Mouse (Mus musculus): Measurements from ENCODE around the gene Brk1. TPM values are rescaled to one million over a fixed set of nuclear protein-coding genes. Genes with fewer than 3 reads are reported as not detected.
A peak's percentile ranks its signal among the peaks of the same experiment; 100 is the strongest.

The Brk1 gene
- total RNA-seq, 4 experiments from 2014 or later = 207 to 213 (median 208) TPM

- DNase-seq (ENCODE audit: low spot score in 2 of 2) = peak; percentile 82
Measured at GRCm38 (mm10) chr6:113623941-113624751, 19.6 kb downstream of the Brk1 start, which contains the start of gene Vhl. Gene Vhl, plus strand, starts transcription at chr6:113623959.

GRCm38 (mm10) chr6:113624989-113625770, 20.6 kb downstream of the Brk1 start:
- DNase-seq (ENCODE audit: low spot score in 2 of 2) = no peak

- DNase-seq (ENCODE audit: low spot score in 2 of 2) = no peak
Measured at GRCm38 (mm10) chr6:113630322-113630721, 25.8 kb downstream of the Brk1 start.

- no peak for DNase-seq (ENCODE audit: low spot score in 2 of 2)
Measured at GRCm38 (mm10) chr6:113632863-113633262, 28.3 kb downstream of the Brk1 start.

GRCm38 (mm10) chr6:113638302-113639040, 33.9 kb downstream of the Brk1 start, which contains the start of gene Irak2:
Gene Irak2, plus strand, starts transcription at chr6:113638467.
- DNase-seq (ENCODE audit: low spot score in 2 of 2) = peak; percentile 88 to 93

- DNase-seq (ENCODE audit: low spot score in 2 of 2) = no peak
Measured at GRCm38 (mm10) chr6:113639201-113639600, 34.6 kb downstream of the Brk1 start.

GRCm38 (mm10) chr6:113642605-113643004, 38.0 kb downstream of the Brk1 start:
- DNase-seq (ENCODE audit: low spot score in 2 of 2) = no peak

GRCm38 (mm10) chr6:113643021-113643420, 38.4 kb downstream of the Brk1 start:
- DNase-seq (ENCODE audit: low spot score in 2 of 2) = no peak

GRCm38 (mm10) chr6:113643967-113644366, 39.4 kb downstream of the Brk1 start:
- DNase-seq (ENCODE audit: low spot score in 2 of 2) = no peak

GRCm38 (mm10) chr6:113644808-113645207, 40.2 kb downstream of the Brk1 start:
- no peak for DNase-seq (ENCODE audit: low spot score in 2 of 2)

- no peak for DNase-seq (ENCODE audit: low spot score in 2 of 2)
Measured at GRCm38 (mm10) chr6:113649346-113650196, 45.0 kb downstream of the Brk1 start.

GRCm38 (mm10) chr6:113650197-113650640, 45.6 kb downstream of the Brk1 start:
- no peak for DNase-seq (ENCODE audit: low spot score in 2 of 2)

- no peak for DNase-seq (ENCODE audit: low spot score in 2 of 2)
Measured at GRCm38 (mm10) chr6:113651626-113652025, 47.1 kb downstream of the Brk1 start.

- DNase-seq (ENCODE audit: low spot score in 2 of 2) = no peak
Measured at GRCm38 (mm10) chr6:113653551-113653950, 49.0 kb downstream of the Brk1 start.

GRCm38 (mm10) chr6:113654102-113654501, 49.5 kb downstream of the Brk1 start:
- no peak for DNase-seq (ENCODE audit: low spot score in 2 of 2)

- no peak for DNase-seq (ENCODE audit: low spot score in 2 of 2)
Measured at GRCm38 (mm10) chr6:113654753-113655397, 50.3 kb downstream of the Brk1 start.

GRCm38 (mm10) chr6:113655475-113655874, 50.9 kb downstream of the Brk1 start:
- no peak for DNase-seq (ENCODE audit: low spot score in 2 of 2)

GRCm38 (mm10) chr6:113656847-113657246, 52.3 kb downstream of the Brk1 start:
- DNase-seq (ENCODE audit: low spot score in 2 of 2) = no peak

GRCm38 (mm10) chr6:113658226-113658625, 53.7 kb downstream of the Brk1 start:
- no peak for DNase-seq (ENCODE audit: low spot score in 2 of 2)
